Mouse (Mus musculus): ENCODE results near the gene Nebl. TPM values are rescaled to one million over a fixed set of nuclear protein-coding genes. Genes with fewer than 3 reads are reported as not detected.

Gene Nebl
- total RNA-seq, 2 experiments from 2014 or later = 129 to 140 TPM

- no peak for DNase-seq (ENCODE audit: low spot score in 2 of 2)
Observed at GRCm38 (mm10) chr2:17711216-17711615, 20.0 kb downstream of the Nebl start.

DNA sequence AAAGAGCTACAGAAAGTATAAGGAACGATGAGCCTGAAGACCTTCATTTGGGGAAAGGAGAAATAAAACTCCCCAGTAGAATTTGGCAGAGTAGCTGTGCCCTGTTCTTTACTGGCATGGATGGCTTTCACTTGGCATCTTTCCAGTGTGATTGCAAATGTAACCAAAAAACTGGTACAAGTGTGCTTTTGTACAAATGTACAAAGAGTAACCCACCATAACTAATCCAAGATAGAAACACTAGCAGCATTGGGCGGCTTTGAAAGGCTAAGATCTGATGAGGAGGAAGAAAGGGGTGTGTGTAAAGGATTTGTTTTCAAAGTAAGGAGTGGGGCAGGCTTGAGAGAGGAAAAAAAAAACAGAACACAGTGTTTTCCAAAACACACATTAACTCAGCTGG, 21.2 kb downstream of the Nebl start:
- DNase-seq (ENCODE audit: low spot score in 2 of 2) = peak in 1 of 2 experiments; percentile 74

DNA sequence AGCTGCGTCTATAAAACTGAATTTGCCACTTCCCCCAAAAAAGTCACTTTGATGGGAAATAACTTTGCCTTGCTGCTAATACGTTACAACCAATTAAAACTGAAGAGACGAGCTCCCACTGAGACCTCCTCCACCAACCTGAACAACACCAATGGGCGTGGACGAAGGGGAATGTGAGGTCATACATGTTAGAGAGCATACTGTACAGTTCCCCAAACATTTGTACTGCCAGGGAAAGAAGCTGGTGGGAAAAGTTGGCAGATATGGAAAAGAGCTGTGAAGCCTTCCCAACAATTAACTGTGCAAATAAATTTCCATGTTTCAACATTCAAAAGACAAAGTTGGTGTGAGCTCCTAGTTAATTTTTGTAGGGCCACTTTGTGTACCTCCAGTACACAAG, 25.3 kb downstream of the Nebl start:
- DNase-seq (ENCODE audit: low spot score in 2 of 2) = peak in 1 of 2 experiments; percentile 60

DNA sequence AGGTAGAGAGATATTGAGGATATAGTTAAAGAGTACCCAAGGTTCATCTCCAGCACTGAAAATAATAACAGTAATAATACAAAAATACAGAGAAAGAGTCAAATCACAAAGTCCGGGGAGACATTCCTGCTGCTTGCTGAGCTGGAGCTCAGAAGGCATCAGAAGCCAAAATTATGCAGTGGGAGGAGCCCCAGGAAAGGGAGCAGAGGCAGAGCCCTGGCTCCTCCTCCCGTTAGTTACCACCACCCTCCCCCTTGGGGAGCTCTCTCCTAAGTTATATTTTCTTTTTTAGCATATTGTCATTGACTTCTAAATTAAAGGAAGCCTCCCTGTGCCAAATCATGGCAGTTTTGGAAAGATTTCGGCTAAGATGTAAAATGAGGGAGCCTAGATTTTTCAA, 25.8 kb downstream of the Nebl start:
- DNase-seq (ENCODE audit: low spot score in 2 of 2) = no peak

DNA sequence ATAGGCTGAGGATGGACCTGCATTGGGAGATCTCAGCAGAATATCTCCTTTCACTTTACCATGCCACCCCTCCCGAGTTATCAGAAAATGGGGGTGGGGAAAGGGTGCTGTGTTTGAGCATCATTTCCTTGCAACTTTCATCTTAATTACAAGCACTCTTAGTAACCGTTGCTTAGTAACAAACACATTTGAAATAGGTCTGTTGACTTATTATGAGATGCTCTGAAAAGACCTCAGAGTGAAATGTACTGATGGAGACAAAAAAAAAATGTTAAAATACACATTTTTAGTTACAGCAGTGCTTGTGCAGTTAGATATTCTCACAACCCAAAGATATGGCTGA, 28.1 kb downstream of the Nebl start:
- DNase-seq (ENCODE audit: low spot score in 2 of 2) = no peak

- DNase-seq (ENCODE audit: low spot score in 2 of 2) = no peak
Observed at GRCm38 (mm10) chr2:17702481-17703169, 28.6 kb downstream of the Nebl start.

DNA sequence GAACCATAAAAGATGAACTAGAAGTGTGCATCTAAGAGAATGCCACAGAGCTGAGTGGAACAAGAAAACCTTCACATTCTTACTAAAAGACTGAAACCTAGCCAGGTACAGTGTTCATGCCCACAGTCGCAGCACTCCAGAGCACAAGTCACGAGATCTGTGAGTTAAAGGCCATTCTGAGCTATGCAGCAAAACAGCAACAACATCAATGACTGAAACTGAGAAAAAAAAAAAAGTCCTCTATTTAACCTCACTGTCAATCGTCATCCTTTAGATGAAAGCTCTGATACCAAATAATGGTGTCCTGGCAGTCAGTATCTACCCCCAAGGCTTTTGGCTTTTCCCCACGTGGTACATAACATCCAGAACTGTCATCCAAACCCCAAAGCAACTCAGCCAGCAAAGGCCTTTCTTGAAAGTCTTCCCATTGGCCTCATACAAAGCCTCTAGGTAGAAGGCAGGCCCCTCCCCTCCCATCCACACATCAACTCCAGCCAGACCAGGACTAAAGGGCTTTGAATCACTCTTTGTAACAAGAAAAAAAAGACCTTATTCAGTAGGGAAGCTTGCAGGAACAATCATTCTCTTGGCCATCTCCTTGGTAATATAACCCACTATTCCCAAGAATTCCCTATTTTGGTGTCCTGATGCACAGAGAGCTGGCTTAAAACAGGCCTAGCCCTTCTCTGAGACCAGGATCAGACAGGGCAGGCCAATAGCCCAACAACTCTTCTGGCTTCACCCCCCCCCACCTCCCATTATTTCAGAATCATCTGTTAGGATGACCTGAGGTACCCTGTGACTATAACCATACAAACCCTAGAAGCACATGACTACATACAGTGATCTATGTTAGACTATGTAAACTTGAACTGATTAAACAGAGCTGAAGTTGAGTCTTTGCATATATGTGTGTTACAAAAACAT, 32.8 kb downstream of the Nebl start:
- DNase-seq (ENCODE audit: low spot score in 2 of 2) = no peak

DNA sequence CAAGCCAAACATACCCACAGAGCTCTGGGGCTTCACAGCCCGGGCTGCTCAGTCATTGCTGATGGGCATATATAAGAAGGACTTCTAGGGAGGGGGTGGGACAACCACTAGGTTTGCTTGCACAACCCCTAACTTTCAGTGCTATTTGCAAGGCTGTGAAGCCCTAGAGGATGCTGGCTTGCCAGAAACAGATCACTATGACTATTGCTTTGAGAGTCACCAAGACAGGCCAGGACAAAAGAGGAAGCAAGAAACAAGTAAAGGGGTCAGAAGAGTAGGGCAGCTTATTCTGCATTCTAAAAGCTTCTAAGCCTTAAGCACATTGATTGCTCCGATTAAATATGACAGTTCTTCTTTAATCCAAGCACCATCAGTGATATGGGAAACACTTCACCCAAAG, 38.3 kb downstream of the Nebl start:
- DNase-seq (ENCODE audit: low spot score in 2 of 2) = no peak

- no peak for DNase-seq (ENCODE audit: low spot score in 2 of 2)
Observed at GRCm38 (mm10) chr2:17690264-17690663, 41.0 kb downstream of the Nebl start.

DNA sequence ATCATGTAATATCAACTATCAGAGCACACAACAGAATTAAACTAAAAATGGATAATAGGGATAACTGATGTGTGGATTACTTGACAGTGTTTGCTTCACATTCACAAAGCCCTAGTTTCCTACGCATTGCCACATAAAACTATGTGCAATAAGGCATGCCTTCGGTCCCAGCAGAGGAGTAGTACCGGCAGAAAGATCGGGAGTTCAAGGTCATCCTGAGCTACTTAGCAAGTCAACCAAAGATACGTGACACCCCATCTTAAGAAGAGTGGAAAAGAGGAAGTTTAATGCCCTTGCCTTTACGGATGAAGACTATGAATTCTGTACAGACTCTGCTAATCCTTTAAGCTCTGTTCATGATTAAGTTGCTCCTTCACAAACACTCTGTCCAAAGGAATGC, 44.1 kb downstream of the Nebl start:
- no peak for DNase-seq (ENCODE audit: low spot score in 2 of 2)

- no peak for DNase-seq (ENCODE audit: low spot score in 2 of 2)
Observed at GRCm38 (mm10) chr2:17683326-17684040, 47.8 kb downstream of the Nebl start.

DNA sequence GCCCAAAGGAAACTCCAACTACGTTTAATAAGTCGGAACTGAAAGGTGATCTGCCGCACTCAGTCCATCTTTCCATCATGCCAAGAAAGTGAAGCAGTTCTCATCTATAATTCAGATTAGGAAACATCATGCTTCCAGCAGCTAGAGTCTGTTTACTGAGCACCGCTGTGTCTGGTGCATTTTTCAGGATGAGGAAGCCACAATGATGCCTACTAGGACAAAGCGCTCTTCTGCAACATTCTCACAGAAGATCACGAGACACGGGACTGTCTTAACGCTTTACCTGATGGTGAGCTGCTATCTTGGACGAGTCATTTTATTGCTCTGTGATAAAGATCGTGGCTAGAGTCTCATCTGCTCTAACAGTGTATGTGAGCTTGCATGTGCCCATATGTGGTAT, 59.1 kb downstream of the Nebl start:
- DNase-seq (ENCODE audit: low spot score in 2 of 2) = no peak

- DNase-seq (ENCODE audit: low spot score in 2 of 2) = no peak
Observed at GRCm38 (mm10) chr2:17671566-17671965, 59.7 kb downstream of the Nebl start.

DNA sequence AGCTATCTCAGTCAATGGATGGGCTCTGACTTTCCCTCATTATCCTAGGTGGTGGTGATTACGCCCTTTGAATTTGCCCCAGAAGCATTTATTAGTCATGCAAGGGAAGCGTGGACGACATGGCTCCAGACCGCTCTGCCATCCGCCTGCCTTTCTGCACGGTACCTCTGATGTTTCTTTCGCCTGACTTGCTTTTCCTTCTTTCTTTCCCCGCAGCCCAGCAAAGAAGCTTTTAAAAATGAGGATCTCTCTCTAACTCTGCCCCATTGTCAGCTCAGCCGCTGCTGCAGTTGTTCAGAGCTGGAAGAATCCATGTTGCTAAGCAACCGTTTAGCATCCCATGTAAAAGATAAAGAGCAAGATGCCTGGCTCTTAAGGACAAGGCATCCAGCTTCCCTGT, 61.3 kb downstream of the Nebl start:
- no peak for DNase-seq (ENCODE audit: low spot score in 2 of 2)

GRCm38 (mm10) chr2:17669000-17669399, 62.3 kb downstream of the Nebl start:
- peak in 1 of 2 experiments; percentile 58 for DNase-seq (ENCODE audit: low spot score in 2 of 2)

DNA sequence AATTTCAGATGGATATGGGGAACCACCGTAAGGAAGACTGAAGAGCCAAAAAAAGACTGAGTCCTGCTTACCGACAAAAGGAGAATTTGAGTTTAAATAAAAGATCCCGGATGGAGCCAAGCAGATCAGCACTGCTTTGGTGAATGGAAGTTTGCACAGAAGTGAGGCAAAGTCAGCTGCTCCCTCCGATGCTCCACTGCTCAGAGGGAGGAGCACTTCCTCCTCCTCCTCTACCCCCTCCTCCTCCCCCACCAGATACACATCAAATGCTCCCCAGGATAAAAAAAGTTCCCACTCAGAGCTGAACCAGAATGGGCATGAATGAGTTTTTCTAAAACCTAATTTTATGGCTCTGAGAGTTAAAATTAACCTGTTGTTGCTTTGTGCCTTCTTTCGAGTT, 73.1 kb downstream of the Nebl start:
- no peak for DNase-seq (ENCODE audit: low spot score in 2 of 2)

DNA sequence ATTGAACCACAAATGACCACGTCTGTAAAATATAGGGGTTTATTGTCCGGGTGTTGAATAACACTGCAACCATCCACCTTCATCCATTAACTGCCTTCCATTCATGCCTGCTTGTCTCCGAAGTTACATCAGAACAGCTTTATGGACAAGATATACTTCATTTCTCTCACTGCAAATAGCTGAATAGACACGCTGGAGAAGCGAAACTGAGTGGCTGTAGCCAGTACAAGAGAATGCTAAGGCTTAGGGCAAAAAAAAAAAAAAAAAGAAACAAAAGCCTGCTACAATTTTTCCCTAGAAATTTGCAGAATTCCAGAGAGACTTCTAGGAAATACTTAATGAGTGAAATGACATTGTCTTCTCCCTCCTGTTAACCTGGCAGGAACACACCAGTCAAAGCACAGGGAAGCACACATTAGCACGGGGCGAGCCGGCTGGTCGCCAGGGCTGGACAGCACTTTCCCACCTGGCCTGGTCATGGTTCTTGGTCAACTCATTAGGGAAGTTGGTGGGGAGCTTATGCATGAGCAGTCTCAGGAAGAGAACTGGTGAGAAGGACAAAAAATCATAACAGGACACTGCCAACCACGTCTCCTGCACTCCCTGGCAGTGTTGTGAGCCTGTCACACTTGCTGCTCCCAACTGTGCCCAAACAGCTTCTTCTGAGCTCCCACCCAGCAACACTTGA, 81.0 kb downstream of the Nebl start:
- no peak for DNase-seq (ENCODE audit: low spot score in 2 of 2)

DNA sequence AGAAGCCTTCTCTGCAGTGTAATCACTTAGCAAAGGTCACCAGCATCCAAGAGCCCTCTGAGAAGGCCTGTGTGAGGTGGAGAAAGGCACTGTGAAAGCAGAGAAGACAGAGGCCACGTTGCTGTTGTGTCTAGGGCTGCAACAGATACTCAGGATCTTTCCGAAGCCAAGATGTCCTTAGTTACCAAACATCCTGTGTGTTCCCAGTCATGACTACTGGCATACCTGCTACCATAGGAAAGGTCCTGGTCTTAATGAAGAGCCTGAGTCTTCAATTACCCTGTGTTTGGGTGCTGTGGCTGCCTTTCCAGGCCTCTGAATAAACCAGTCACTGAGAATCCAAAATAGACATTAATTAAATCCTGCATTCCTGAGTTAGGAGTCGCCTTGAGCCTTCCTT, 81.5 kb downstream of the Nebl start:
- DNase-seq (ENCODE audit: low spot score in 2 of 2) = no peak

DNA sequence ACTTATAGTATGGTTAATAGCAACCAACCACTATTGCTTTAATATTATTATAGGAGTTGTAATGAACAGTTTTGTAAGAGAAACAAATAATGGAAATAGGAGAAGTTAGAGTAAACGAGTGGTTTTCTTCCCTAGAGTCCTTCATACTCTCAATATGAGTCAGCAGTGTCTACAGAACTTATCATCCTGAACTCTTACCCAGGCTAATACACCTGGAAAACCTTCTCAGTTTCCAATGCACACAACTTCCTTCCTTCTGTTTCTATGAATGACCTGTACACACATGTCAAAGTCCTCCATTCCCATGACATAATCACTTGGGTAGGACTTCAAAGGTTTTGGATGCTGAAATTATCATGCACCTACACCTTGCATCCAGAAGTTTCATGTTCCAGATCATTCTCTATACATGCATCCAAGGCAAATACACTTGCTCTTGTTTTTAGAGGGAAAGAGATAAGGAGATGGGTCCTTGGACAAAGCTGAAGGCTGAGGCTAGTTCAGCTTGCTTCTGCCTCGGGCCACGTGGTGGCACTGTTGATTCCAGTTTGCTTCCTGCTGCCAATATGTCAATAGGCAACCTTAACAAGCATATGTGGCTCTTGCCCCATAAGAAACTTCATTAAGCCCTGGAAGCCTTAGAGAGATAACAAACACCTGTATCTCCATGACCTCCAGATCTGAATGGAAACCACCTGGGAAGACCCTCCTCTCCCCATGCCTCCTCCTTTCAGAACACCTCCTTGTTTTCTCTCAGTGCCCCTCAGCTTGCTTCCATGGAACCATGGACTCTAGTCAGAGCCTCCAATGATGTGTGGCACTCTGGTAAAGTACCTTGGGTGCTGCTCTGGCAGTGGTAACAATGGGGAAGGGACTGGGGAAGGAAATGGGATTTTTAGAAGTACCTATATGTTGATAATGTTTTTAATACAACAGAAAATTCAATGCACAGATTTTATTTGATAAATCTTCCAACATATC, 86.7 kb downstream of the Nebl start:
- DNase-seq (ENCODE audit: low spot score in 2 of 2) = peak; percentile 50 to 61

GRCm38 (mm10) chr2:17643869-17644268, 87.4 kb downstream of the Nebl start:
- no peak for DNase-seq (ENCODE audit: low spot score in 2 of 2)

Data from layer of hippocampus, postnatal 14 days (tissue).